Mouse (Mus musculus) liver, embryonic 11.5 days (tissue): ENCODE results near the gene Fbxo30. TPM values are rescaled to one million over a fixed set of nuclear protein-coding genes. Genes with fewer than 3 reads are reported as not detected.
"Not testable (repeated sequence)": the region's sequence is repeated elsewhere in the genome, so short reads cannot be mapped to it uniquely, and the experiment has no call there.

Experiments
- ATAC-seq: fragments of 200-750 bp; cut with Nextera tagmentation; replicated peaks from 2 replicates; pipeline ENCODE4 v1.8.0; 2017; ENCODE audit warnings: moderate number of reproducible peaks, mild to moderate bottlenecking, moderate TSS enrichment, moderate library complexity; ENCODE audit not compliant: low FRiP score
- DNase-seq: peaks from one replicate; pipeline ENCODE4 v3.0.0-alpha.2; 2017; ENCODE audit warnings: low spot score
- H3K27ac ChIP-seq: fragments of 300-500 bp; sonication (generic); 2 replicates; pipeline ENCODE4 v1.5.1; 2014; ENCODE audit warnings: mild to moderate bottlenecking, low read depth, low read length, control low read depth
- H3K27me3 ChIP-seq: fragments of 300-500 bp; sonication (generic); replicated peaks from 2 replicates; pipeline ENCODE4 v1.6.1; 2014; ENCODE audit warnings: low read length, mixed read lengths; ENCODE audit not compliant: control insufficient read depth, insufficient read depth
- H3K36me3 ChIP-seq: fragments of 300-500 bp; sonication (generic); 2 replicates; pipeline ENCODE4 v1.6.1; 2014; ENCODE audit warnings: mild to moderate bottlenecking, low read length, moderate library complexity, mixed read lengths; ENCODE audit not compliant: control insufficient read depth, insufficient read depth
- H3K4me1 ChIP-seq: fragments of 300-500 bp; sonication (generic); replicated peaks from 2 replicates; pipeline ENCODE4 v1.6.1; 2014; ENCODE audit warnings: low read length, mixed read lengths; ENCODE audit not compliant: control insufficient read depth, insufficient read depth
- H3K4me2 ChIP-seq: fragments of 300-500 bp; sonication (generic); 2 replicates; pipeline ENCODE4 v1.6.1; 2014; ENCODE audit warnings: mild to moderate bottlenecking, control low read depth, moderate library complexity
- H3K4me3 ChIP-seq: fragments of 300-500 bp; sonication (generic); 2 replicates; pipeline ENCODE4 v1.5.1; 2014; ENCODE audit warnings: low read depth, low read length, control low read depth
- H3K9ac ChIP-seq: fragments of 300-500 bp; sonication (generic); 2 replicates; pipeline ENCODE4 v1.6.1; 2014; ENCODE audit warnings: low read depth, low read length, control low read depth
- H3K9me3 ChIP-seq: fragments of 300-500 bp; sonication (generic); 2 replicates; pipeline ENCODE4 v1.6.1; 2016; ENCODE audit warnings: low read length, inconsistent platforms, mixed read lengths; ENCODE audit not compliant: control insufficient read depth
- WGBS: fragments of 180-500 bp; shearing (Covaris S2); extraction: QIAGEN DNeasy Blood & Tissue Kit; methylation state at CpG from one replicate; pipeline ENCODE4 v1.1.7; 2014; 5-methylcytosine and 5-hydroxymethylcytosine counted together
- polyA plus RNA-seq: library from polyadenylated mRNA; unstranded; fragments of >200 nt; fragmentation: Nextera tagmentation; extraction: Ambion mirVana; gene quantifications from 2 replicates; pipeline ENCODE4 v1.2.1, GENCODE M21; 2014

Gene Fbxo30
- polyA plus RNA-seq, 1 experiment from 2014 or later: 28.7 TPM

- H3K4me2 ChIP-seq, H3K9me3 ChIP-seq, H3K9ac ChIP-seq, H3K27ac ChIP-seq, ATAC-seq, H3K4me1 ChIP-seq, DNase-seq, H3K27me3 ChIP-seq, H3K36me3 ChIP-seq, H3K4me3 ChIP-seq: not testable (repeated sequence)
- 85% methylated on average over 2 of the region's 2 CpGs for WGBS
Observed at GRCm38 (mm10) chr10:11263795-11264194, 17.3 kb upstream of the Fbxo30 start.

- Histone ChIP-seq H3K4me1 (no peaks in the 10 kb centered on the region), H3K27me3 (no peaks in the 10 kb centered on the region), H3K9ac (no peak overlapping the region), H3K9me3 (no peaks in the 10 kb centered on the region), H3K27ac (no peak overlapping the region), H3K4me3 (no peak overlapping the region), H3K4me2 (no peak overlapping the region), H3K36me3 (no peaks in the 10 kb centered on the region)
- DNase-seq (no peak), ATAC-seq (no peak)
Observed at GRCm38 (mm10) chr10:11269165-11269564, 12.0 kb upstream of the Fbxo30 start.

- ATAC-seq: no peak
- Histone ChIP-seq H3K4me2 (no peak overlapping the region), H3K27ac (no peak overlapping the region), H3K4me3 (no peak overlapping the region), H3K9ac (no peak overlapping the region), H3K36me3 (no peaks in the 10 kb centered on the region), H3K9me3 (no peaks in the 10 kb centered on the region), H3K4me1 (no peaks in the 10 kb centered on the region), H3K27me3 (no peaks in the 10 kb centered on the region)
- DNase-seq: no peak
- WGBS: 88% methylated on average over 1 of the region's 1 CpGs
Observed at GRCm38 (mm10) chr10:11274431-11274830, 6.7 kb upstream of the Fbxo30 start.

- 7% methylated on average over 6 of the region's 6 CpGs for WGBS
- H3K4me1 ChIP-seq: peaks cover 3% of the 10 kb centered on the region; the same call in 1 of the 2 replicates
- H3K27ac ChIP-seq: peak overlapping the region; percentile 96
- peak overlapping the region; percentile 96 for H3K4me3 ChIP-seq
- ATAC-seq (no peak), DNase-seq (no peak)
- peak overlapping the region; percentile 98 for H3K9ac ChIP-seq
- no peaks in the 10 kb centered on the region for H3K9me3 ChIP-seq
- no peaks in the 10 kb centered on the region for H3K27me3 ChIP-seq
- H3K4me2 ChIP-seq: peak overlapping the region; percentile 95
- H3K36me3 ChIP-seq: no peaks in the 10 kb centered on the region
Observed at GRCm38 (mm10) chr10:11280235-11280577, 924 bp upstream of the Fbxo30 start.

- Histone ChIP-seq H3K4me3 (peak overlapping the region; percentile 96), H3K27ac (peak overlapping the region; percentile 96), H3K4me1 (peaks cover 3% of the 10 kb centered on the region; the same call in 1 of the 2 replicates), H3K4me2 (peak overlapping the region; percentile 95), H3K9me3 (no peaks in the 10 kb centered on the region), H3K9ac (peak overlapping the region; percentile 98), H3K36me3 (no peaks in the 10 kb centered on the region), H3K27me3 (no peaks in the 10 kb centered on the region)
- under 1% methylated on average over 56 of the region's 68 CpGs for whole genome bisulfite sequencing
- ATAC-seq (peak; percentile 52), DNase-seq (peak; percentile 65)
Observed at GRCm38 (mm10) chr10:11281498-11282305, 572 bp downstream of the Fbxo30 start.

GRCm38 (mm10) chr10:11282306-11282631 is 1.1 kb downstream of the Fbxo30 start:
- Histone ChIP-seq H3K9ac (peak overlapping the region; percentile 98), H3K9me3 (no peaks in the 10 kb centered on the region), H3K4me2 (peak overlapping the region; percentile 95), H3K27ac (peak overlapping the region; percentile 96), H3K36me3 (no peaks in the 10 kb centered on the region), H3K4me1 (peaks cover 3% of the 10 kb centered on the region; the same call in 1 of the 2 replicates), H3K4me3 (peak overlapping the region; percentile 96), H3K27me3 (no peaks in the 10 kb centered on the region)
- DNase-seq (no peak), ATAC-seq (no peak)
- 3% methylated on average over 4 of the region's 4 CpGs for WGBS

- H3K27me3 ChIP-seq: no peaks in the 10 kb centered on the region
- H3K36me3 ChIP-seq: no peaks in the 10 kb centered on the region
- ATAC-seq (no peak), DNase-seq (no peak)
- H3K9me3 ChIP-seq: no peaks in the 10 kb centered on the region
- H3K9ac ChIP-seq: no peak overlapping the region
- no peak overlapping the region for H3K4me3 ChIP-seq
- H3K27ac ChIP-seq: no peak overlapping the region
- H3K4me1 ChIP-seq: no peaks in the 10 kb centered on the region
- H3K4me2 ChIP-seq: no peak overlapping the region
- 88% methylated on average over 6 of the region's 6 CpGs for WGBS
Observed at GRCm38 (mm10) chr10:11298418-11298817, 17.3 kb downstream of the Fbxo30 start.

GRCm38 (mm10) chr10:11305365-11306053 is 24.4 kb downstream of the Fbxo30 start:
- Histone ChIP-seq H3K9ac (no peak overlapping the region), H3K4me3 (no peak overlapping the region), H3K4me2 (no peak overlapping the region), H3K4me1 (no peaks in the 10 kb centered on the region), H3K36me3 (no peaks in the 10 kb centered on the region), H3K27ac (no peak overlapping the region), H3K27me3 (no peaks in the 10 kb centered on the region), H3K9me3 (no peaks in the 10 kb centered on the region)
- 74% methylated on average over 9 of the region's 9 CpGs for whole genome bisulfite sequencing
- ATAC-seq (no peak), DNase-seq (no peak)

- Histone ChIP-seq H3K27ac (no peak overlapping the region), H3K4me3 (no peak overlapping the region), H3K36me3 (no peaks in the 10 kb centered on the region), H3K27me3 (no peaks in the 10 kb centered on the region), H3K9me3 (no peaks in the 10 kb centered on the region), H3K4me2 (no peak overlapping the region), H3K4me1 (no peaks in the 10 kb centered on the region; the same call in 1 of the 2 replicates), H3K9ac (no peak overlapping the region)
- no peak for ATAC-seq
- DNase-seq: no peak
- WGBS: 55% methylated on average over 2 of the region's 2 CpGs
Observed at GRCm38 (mm10) chr10:11306054-11306367, 24.9 kb downstream of the Fbxo30 start.
